Mouse (Mus musculus): ENCODE measurements around the gene Igsf10.

DNA sequence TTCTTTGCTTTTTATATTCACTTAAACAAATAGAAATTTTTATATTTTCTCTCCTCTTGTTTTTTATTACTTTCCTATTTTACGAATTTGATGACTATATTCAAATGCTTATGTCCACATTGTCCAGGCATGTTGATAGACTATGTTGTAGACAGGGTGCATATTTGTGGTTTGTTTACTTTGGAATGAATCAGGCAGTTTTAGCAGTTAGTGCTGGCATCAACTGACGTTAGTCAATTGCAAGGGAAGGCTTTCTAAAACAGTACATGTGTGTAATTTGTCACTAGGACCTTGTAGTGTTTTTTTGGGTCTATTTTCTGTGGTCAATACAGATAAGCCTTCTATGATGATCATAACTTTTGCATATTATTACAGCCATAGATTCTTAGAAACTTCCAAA is 53.6 kb downstream of the Igsf10 start:
- no peak for TF ChIP-seq MAX (IDR thresholded peaks at IDR 0.05; ENCODE audit: low read depth)
- no peak for TF ChIP-seq USF1 (IDR thresholded peaks at IDR 0.05; ENCODE audit: low read depth)

Data from myocyte (in vitro differentiated cells).